Mouse (Mus musculus): ENCODE measurements around the gene Med24.
A peak's percentile ranks its signal among the peaks of the same experiment; 100 is the strongest.
"Not testable (repeated sequence)": the region's sequence is repeated elsewhere in the genome, so short reads cannot be mapped to it uniquely, and the experiment has no call there.

Gene Med24

DNA sequence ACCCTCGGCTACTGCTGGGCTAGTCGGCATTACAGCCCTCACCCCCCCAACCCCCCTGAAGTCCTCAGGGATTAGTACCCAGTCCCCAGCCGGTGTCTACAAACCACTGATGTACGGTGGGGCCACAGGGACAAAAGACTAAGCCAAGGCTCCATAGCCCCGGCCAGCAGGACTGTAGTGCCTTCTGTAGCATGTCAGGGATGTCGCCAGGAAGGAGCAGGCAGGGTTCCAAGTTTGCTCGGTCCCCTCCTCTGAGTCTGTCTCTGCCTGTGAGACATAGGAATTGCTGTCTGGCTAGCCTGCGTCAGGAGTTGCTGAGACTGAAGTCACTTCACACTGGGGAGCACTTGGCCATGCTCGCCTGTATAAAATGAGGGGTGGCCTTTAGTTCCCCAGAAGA lies 34.9 kb downstream of the Med24 start:
- no peak for DNase-seq (ENCODE audit: low spot score in 2 of 2)

DNA sequence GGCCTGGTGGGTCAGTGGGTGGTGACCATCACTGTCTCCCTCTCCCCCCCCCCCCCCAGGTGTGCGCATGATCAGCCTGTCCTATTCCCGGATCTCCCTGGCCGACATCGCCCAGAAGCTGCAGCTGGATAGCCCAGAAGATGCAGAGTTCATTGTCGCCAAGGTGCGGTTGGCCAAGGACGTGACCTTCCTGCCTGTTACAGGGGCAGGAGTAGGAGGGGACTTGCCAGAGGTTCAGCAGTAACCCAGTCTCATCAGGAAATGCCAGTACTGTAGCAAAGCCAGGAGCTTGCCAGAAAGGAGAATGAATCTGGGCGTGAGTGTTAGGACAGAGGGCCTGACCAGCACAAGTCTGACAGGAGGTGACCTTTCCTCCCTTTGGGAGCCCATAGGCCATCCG lies 35.5 kb downstream of the Med24 start:
- no peak for DNase-seq (ENCODE audit: low spot score in 2 of 2)

DNA sequence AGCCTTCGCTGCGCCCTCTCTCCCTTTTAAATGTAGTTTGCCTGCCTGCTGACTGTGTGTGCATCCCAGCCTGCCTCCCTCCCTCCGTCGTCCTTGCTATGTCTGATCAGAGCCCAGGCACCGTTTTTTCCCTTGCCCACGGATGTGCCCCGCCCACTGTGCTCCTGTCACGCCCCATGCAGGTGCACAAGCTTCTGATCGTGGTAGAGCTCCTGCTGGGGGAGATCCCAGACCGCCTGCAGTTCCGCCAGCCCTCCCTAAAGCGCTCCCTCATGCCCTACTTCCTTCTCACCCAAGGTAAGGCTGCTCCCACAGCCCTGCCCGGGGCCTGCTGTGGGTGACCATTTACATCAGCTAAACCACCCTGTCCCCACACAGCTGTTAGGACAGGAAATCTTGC lies 36.0 kb downstream of the Med24 start:
- no peak for DNase-seq (ENCODE audit: low spot score in 2 of 2)

DNA sequence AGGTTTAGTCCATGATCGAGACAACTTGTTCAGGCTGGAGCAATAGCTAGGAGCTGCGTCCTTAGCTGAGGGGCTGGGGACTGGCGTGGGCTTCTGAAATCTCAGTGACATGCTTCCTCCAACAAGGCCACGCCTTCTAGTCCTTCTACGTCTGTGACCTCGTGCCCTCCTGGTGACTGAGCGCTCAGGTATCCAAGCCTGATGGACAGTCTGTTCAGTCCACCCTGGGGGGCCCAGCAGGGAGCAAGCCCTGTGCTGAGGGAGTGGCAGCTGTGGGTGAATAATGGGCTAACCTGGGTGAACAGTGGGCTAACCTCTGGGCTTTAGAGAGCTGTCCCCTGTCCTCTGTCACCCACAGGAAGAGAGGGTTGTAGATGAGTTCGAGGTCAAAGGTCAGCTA lies 41.2 kb downstream of the Med24 start:
- DNase-seq (ENCODE audit: low spot score in 2 of 2), result no peak

DNA sequence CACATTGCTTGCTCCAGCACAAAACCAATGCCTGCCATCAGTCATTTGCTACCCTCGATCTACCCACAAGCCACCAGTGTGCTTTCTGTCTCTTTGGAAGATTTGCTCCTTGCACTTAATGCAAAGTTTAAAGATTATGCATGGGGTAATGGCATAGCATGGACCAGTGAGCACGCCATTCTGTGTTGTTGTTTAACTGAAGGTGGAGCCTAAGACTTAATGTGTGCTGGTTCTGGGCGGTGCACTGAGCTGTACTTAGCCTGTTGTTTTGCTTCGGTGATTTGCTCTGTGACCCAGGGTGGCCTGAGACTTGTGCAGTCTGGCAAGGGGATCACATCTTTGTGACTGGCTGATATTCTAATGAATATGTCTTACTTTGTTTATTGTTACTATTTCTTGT lies 42.3 kb downstream of the Med24 start:
- no peak for DNase-seq (ENCODE audit: low spot score in 2 of 2)

DNA sequence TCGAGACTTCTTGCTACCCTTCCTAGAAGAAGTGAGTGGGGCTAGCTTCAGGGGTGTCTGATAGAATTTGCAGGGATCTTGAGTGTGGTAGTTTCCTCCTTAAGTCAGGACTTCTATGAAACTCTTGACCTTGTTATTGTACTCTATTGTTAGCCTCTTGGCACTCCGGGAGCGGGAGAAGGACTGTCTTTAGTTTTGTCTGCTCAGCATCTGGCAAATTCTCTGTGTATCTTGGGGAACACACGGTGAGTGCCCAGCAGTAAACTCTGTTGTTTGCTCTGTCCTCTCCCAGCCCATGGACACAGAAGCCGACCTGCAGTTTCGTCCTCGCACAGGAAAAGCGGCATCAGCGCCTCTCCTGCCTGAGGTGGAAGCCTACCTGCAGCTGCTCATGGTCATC lies 43.6 kb downstream of the Med24 start:
- no peak for DNase-seq (ENCODE audit: low spot score in 2 of 2)

DNA sequence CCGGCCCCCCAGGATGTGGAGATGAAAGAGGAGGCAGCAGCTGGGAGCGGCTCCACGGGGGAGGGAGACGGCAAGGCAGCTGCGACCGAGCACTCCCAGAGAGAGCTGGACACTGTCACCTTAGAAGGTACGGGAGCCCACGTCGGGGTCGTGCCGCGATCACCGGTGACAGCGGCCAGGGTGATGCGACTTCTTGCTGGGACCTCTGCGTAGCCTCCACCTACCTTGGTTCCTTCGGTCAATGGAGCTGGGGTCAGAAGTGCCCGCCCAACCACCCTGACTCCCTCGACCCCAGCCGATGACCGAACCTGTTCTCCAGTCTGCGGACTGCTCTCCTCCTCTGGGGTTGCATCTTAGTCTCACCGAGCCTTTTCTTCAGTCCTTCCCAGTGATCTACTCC lies 46.4 kb downstream of the Med24 start:
- DNase-seq (ENCODE audit: low spot score in 2 of 2), result no peak

DNA sequence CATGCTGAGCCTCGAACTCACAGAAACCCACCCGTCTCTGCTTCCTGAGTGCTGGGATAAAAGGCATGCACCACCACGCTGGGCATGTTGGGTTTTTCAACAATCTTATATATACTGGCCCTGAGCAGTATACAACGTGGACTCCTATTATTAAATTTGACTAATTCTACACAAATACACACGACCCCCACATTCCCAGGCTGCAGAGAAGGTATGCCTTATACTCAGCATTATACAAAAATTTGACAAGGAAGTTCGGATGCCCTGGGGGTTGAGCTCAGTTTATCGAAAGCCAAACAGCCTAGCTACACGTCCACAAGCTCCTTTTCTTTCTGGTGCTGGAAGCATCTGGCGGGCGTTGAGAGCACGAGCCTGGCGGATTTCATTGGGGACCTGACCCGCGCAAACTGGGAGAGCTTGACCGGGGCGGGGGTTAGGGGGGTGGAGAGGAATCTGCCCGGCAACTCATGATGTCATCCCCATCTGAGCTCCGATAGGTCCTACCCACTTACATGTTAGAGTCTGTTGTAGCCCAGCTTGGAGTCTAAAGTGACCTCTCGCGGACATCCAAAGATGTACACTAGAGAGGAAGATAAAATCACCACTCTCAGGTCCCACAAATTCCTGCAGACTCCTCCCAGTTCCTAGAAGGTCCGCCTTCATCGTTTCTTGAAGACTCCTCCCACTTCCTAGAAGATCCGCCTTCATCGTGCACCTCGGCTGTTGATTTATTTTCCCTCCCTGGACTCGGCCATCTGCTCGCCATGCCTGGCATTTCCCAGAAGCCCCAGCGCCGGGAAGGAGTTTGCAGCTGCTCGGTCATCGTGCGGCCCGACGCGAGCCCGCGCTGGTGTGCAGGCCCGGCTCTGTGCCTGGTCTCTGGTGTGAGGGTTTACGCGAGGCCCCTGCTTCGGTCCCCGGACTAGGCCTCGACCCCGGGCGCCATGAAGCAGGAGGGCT lies 47.2 kb downstream of the Med24 start, which contains the start of gene Psmd3:
Gene Psmd3, plus strand, starts transcription at position 769 of the 960 bp plus-strand sequence.
- DNase-seq (ENCODE audit: low spot score in 2 of 2), result peak; percentile 96 to 99

DNA sequence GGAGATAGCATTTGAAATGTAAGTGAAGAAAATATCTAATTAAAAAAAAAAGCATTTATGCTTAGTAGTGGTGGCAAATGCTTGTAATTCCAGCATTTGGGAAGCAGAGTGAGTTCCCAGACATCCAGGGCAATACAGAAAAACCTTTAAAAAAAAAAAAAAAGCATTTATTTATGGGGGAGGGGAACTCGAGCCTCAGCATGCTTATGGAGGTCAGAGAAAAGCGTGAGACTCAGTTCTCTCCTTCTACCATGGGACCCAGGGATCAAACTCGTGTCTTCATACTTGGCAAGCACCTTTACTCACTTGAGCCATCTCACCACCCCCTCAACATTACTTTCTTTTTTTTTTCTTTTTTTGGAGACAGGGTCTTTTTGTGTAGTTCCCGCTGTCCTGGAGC lies 48.0 kb downstream of the Med24 start:
- no peak for DNase-seq (ENCODE audit: low spot score in 2 of 2)

DNA sequence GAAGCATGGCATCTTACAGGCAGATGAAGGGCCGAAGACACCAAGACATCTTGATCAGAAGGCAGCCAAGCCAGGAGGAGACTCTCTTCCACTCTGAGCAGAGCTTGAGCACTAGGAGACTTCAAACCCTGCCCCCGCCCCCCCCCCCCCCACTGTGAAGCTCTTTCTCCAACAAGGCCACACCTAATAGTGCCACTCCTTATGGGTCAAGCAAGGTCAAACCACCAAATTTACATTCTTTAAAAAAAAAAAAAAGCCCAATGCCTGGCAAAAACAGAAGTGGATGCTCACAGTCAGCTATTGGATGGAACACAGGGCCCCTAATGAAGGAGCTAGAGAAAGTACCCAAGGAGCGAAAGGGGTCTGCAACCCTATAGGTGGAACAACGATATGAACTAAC lies 48.6 kb downstream of the Med24 start:
- not testable (repeated sequence) for DNase-seq (ENCODE audit: low spot score in 2 of 2)

DNA sequence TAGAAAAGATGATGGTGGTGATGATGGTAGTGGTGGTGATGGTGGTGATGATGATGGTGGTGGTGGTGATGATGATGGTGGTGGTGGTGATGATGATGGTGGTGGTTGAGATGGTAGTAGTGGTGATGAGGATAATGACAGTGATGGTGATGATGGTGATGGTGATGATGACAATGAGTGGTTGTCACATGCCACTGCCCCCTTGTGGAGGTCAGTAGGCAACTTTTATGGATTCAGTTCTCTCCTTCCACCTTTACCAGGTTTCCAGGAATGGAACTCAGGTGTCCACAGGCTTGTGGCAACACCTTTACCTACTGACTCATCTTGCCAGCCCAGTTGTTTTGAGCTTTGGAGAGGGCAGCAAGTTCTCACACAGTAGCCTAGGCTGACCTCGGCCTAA lies 49.2 kb downstream of the Med24 start:
- no peak for DNase-seq (ENCODE audit: low spot score in 2 of 2)

DNA sequence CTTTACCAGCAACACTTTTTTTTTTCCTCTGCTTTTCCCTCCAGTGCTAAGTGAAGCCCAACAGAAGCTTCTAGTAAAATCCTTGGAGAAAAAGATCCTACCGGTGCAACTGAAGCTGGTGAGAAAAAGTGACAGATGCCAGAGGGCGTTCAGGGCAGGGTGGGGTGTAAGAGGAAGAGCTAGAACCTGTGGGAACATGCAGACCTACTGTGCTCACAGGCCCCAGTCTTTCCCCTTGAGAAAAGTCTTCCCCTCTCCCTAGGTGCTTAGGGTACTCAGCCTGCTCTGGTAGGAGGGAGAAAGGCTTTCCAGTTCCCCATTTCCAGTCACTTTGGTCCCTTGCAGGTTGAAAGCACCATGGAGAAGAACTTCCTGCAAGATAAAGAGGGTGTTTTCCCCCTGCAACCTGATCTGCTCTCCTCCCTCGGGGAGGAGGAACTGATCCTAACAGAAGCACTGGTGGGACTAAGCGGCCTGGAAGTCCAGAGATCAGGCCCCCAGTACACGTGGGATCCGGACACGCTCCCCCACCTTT lies 53.3 kb downstream of the Med24 start:
- DNase-seq (ENCODE audit: low spot score in 2 of 2), result no peak

DNA sequence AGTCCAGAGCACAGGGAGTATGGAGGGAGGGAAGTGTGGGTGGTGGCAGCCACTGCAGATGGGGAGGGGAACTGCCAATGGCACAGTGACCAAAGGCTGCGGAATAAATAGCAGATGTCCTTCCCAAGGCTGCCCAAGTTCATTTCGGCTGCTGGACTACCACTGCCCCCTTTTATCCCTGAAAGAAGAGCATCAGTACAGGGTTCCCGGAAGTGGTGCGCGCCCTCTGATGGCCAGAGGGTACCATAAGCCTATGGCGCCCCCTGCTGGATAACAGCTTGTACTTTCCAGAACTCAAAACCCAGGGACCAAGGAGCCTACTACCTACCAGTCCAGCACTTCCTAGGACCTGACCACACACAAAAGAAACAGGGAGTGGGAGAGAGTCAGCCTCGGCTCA lies 56.1 kb downstream of the Med24 start:
- DNase-seq (ENCODE audit: low spot score in 2 of 2), result not testable (repeated sequence)

DNA sequence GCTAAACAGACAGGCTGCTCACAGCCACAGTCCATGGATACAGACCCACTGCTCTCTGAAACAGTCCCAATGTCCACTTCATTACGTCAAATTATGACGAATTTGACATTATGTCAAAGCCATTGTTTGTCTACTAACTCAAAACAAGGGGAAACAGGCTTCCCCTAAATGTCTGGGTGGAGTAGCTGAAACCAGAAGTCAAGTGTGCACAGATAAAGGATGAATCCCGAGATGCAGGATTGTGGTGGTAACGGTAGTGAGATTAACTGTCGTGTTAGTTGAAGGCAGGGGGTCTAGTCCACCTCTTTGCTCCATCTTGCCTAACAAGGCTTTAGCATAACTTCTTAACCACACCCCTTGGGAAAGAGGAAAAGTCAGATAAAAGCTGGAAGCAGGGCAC lies 56.8 kb downstream of the Med24 start:
- DNase-seq (ENCODE audit: low spot score in 2 of 2), result no peak

DNA sequence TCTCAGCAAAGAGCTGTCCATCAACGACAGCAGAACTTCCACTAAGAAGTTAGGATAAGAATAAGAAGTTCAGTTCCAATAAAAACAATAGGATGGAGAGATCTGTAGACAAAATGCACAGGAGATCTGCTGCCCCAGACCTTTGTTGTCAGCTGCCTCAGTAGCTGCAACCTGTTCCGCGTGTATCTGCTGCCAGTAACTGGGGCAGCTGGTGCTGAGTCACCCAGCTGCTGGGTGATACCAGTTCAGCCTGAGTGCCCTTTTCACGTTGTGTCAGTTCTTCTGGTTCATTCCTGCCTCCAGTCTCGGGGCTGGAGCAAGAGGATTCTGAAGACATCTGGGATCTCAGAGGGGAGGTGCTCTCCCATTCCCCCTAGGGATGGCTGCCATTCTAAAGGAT lies 57.4 kb downstream of the Med24 start:
- peak in 1 of 2 experiments; percentile 49 for DNase-seq (ENCODE audit: low spot score in 2 of 2)

DNA sequence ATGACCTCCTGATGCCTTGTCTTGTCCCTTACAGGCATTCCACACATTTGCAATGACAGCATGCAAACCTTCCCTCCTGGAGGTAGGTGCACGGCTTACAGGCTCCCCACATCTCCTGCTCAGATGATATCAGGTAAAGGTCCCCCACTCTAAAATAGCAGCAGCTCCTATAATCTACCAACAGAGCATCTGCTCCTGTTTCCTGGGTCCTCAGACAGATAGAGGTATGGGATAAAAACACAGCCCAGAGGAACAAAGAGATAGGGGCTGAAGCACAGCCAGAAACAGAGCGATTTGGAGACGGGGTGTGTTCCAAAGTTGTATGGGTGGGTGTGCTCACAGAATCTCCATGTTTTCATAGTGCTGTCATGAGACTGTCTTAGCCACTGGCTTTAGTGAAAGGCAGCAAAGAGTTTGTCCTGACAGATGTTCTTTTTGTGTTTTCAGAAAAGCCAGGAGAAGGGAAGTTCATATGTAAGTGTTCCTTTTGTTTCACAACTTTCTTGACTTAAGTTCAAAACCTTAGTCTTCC lies 57.9 kb downstream of the Med24 start:
- no peak for DNase-seq (ENCODE audit: low spot score in 2 of 2)

DNA sequence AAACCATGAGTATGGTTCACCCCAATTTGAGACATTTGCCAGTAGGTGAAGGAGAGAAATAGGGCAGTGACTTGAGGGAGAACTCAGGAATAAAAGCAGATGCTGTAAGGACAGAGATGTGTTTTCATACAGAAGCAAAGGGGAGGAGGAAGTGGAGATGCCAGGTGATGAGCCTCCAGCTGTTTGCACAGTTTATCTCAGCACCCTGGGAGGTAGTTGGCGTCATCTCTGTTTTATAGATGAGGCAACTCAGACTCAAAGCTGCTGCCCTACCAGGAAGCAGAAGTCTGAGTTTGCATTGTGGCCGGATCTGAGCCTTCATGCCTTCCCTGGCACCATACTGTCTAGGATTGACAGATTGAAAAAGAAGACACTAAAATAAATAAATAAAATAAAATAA lies 60.3 kb downstream of the Med24 start:
- DNase-seq (ENCODE audit: low spot score in 2 of 2), result no peak

DNA sequence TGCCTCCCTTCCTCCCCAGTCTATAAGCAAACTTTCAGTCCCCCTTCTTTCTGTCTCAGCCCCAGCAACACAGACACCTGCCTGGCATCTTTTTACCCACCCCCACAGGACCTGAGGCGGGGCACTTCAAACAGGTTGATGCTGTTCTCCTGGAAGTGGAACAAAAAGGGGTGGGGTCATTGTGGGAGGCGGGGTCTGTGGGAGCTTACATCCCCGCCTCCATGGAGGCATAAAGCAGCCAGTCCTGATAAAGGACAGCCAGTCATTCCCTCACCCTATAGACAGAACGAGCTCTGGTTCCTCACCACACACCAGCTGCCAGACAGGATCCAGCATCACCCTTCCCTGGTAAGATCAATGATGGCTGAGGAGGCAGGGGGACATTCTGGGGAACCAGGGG lies 65.1 kb downstream of the Med24 start, which contains the start of gene Gsdma:
Gene Gsdma, plus strand, starts transcription at position 261 of the 400 bp plus-strand sequence.
- no peak for DNase-seq (ENCODE audit: low spot score in 2 of 2)

DNA sequence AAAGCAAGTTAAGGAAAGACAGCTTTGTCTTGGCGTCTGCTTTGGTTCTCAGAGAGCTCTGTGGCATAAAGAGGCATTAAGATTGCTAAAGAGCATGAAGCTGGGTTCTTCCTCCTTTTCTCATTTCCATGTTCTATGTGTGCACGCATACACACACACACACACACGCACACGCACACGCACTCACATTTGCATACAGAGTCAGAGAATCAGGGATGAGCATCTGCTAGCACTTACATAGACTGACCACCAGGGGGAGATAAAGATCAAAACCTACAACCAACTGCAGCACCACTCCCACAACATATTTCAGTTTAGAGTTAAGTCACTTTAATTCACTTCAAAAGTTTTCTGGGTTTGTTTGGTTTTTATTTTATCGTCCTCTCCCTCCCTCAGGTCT lies 68.7 kb downstream of the Med24 start:
- no peak for DNase-seq (ENCODE audit: low spot score in 2 of 2)

DNA sequence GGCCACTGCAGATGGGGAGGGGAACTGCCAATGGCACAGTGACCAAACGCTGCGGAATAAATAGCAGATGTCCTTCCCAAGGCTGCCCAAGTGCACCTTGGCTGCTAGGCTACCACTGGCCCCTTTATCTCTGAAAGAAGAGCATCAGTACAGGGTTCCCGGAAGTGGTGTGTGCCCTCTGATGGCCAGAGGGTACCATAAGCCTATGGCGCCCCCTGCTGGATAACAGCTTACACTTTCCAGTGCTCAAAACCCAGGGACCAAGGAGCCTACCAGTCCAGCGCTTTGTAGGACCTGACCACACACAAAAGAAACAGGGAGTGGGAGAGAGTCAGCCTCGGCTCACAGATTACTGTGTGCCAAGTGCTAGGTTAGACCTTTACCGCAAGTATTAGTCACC lies 74.2 kb downstream of the Med24 start:
- DNase-seq (ENCODE audit: low spot score in 2 of 2), result peak in 1 of 2 experiments; percentile 21

Data from urinary bladder, adult 18-20 months (tissue).